In genomic region chr11:22965503-22965902, GRCm38 (mm10) we compare ENCODE assay signal across 9 mouse cellular contexts. TPM values are rescaled to one million over a fixed set of nuclear protein-coding genes. Genes with fewer than 3 reads are reported as not detected.
A peak's percentile ranks its signal among the peaks of the same experiment; 100 is the strongest.
DNase-seq lines count a peak whose midpoint lies in the region; ATAC-seq and TF ChIP-seq lines count a peak whose summit lies in the region.
"Had no signal": no experiment of that assay in that cellular context is flagged by ENCODE, and none has a peak within 500 bp of the region (broad histone marks: within the 10 kb centered on the region; RNA-seq: fewer than 3 reads in every experiment).

No protein-coding gene starts in this region.

- H3K4me3 ChIP-seq in kidney, postnatal 0 days (replicated peaks; ENCODE audit: low read depth, low read length), result no peak overlapping the region
- H3K4me3 ChIP-seq in neural tube, embryonic 15.5 days (replicated peaks), result no peak overlapping the region

- H3K4me2 ChIP-seq in kidney, postnatal 0 days (ENCODE audit: low read length), result no peak overlapping the region
- no peak overlapping the region for H3K4me2 ChIP-seq in neural tube, embryonic 15.5 days

- no peak overlapping the region for H3K9ac ChIP-seq in kidney, postnatal 0 days (ENCODE audit: low read depth, low read length)
- H3K9ac ChIP-seq in neural tube, embryonic 15.5 days (replicated peaks), result no peak overlapping the region

- no peak overlapping the region for H3K27ac ChIP-seq in kidney, postnatal 0 days
- no peak overlapping the region for H3K27ac ChIP-seq in neural tube, embryonic 15.5 days (replicated peaks)
- H3K27ac ChIP-seq: macrophage had no signal

- peak; percentile 26 for DNase-seq in kidney, postnatal 0 days (ENCODE audit: low spot score)
- no peak for DNase-seq in kidney, adult 18-20 months
- DNase-seq in 3134 (ENCODE audit: extremely low read depth, insufficient read length, low spot score), result peak; percentile 75
- peak; percentile 36 for DNase-seq in CD4-positive helper T cell, adult 2 months (ENCODE audit: low read depth, low spot score)
- DNase-seq in adrenal gland, postnatal 14 days, result peak; percentile 83
- no peak for DNase-seq in gastrocnemius, adult 18-20 months (ENCODE audit: low spot score)
- DNase-seq: embryo, embryonic 11 days had no signal

- no peaks in the 10 kb centered on the region for H3K27me3 ChIP-seq in kidney, postnatal 0 days (ENCODE audit: insufficient read depth, low read length)
- no peaks in the 10 kb centered on the region for H3K27me3 ChIP-seq in neural tube, embryonic 15.5 days (replicated peaks)

- ATAC-seq in kidney, postnatal 0 days (replicated peaks; ENCODE audit: low FRiP score, low read depth), result no peak
- ATAC-seq in neural tube, embryonic 15.5 days (ENCODE audit: low FRiP score), result no peak

- peak; percentile 59 for TF ChIP-seq CTCF in kidney, postnatal 0 days (IDR thresholded peaks at IDR 0.05; ENCODE audit: low read depth)

- H3K4me1 ChIP-seq in kidney, postnatal 0 days (replicated peaks; ENCODE audit: insufficient read depth, low read length), result no peaks in the 10 kb centered on the region
- no peaks in the 10 kb centered on the region for H3K4me1 ChIP-seq in neural tube, embryonic 15.5 days

- no peaks in the 10 kb centered on the region for H3K9me3 ChIP-seq in kidney, postnatal 0 days (replicated peaks; ENCODE audit: low read length)
- H3K9me3 ChIP-seq in neural tube, embryonic 15.5 days (replicated peaks), result peaks cover 4% of the 10 kb centered on the region; the same call in 1 of the 2 replicates

- no peaks in the 10 kb centered on the region for H3K36me3 ChIP-seq in kidney, postnatal 0 days (ENCODE audit: insufficient read depth, low read length)
- 0 out of 2 replicates have a peak, but pooled peaks cover 3% of the 10 kb centered on the region for H3K36me3 ChIP-seq in neural tube, embryonic 15.5 days

- WGBS in kidney, postnatal 0 days, result 63% methylated on average over 4 of the region's 4 CpGs
- WGBS in neural tube, embryonic 15.5 days, result 85% methylated on average over 4 of the region's 4 CpGs

RNA-seq across cellular contexts. Expression of gene Zrsr1, which starts 6.3 kb away (rescaled TPM):
- 3.4 and 3.7 TPM in 2 replicates for polyA plus RNA-seq in kidney, postnatal 0 days (2015; fragmentation: Nextera tagmentation; extraction: Ambion mirVana)
- 25.6 and 28.3 TPM in 2 replicates for total RNA-seq in adrenal gland, postnatal 14 days (2021)
- 9.5 and 9.7 TPM in 2 replicates for polyA plus RNA-seq in neural tube, embryonic 15.5 days (2015; fragmentation: Nextera tagmentation; extraction: Ambion mirVana)
- 10 to 100 TPM; 21.1 to 25.0 TPM for total RNA-seq in gastrocnemius, adult 18-20 months (2021)

RNA-seq across cellular contexts. Expression of gene Gm28048, which starts 16.4 kb away (rescaled TPM):
- 34.8 and 36.5 TPM in 2 replicates for polyA plus RNA-seq in kidney, postnatal 0 days (2015; fragmentation: Nextera tagmentation; extraction: Ambion mirVana)
- 27.5 and 33.1 TPM in 2 replicates for total RNA-seq in adrenal gland, postnatal 14 days (2021)
- 4.3 and 8.4 TPM in 2 replicates for polyA plus RNA-seq in neural tube, embryonic 15.5 days (2015; fragmentation: Nextera tagmentation; extraction: Ambion mirVana)
- 1 to 10 TPM; 1.7 to 2.3 TPM for total RNA-seq in gastrocnemius, adult 18-20 months (2021)

RNA-seq across cellular contexts. Expression of gene Commd1, which starts 16.7 kb away (rescaled TPM):
- 390 and 427 TPM in 2 replicates for polyA plus RNA-seq in kidney, postnatal 0 days (2015; fragmentation: Nextera tagmentation; extraction: Ambion mirVana)
- total RNA-seq in adrenal gland, postnatal 14 days (2021), result 102 and 105 TPM in 2 replicates
- polyA plus RNA-seq in neural tube, embryonic 15.5 days (2015; fragmentation: Nextera tagmentation; extraction: Ambion mirVana), result 243 and 255 TPM in 2 replicates
- 100 to 1,000 TPM in 1 of 2 experiments, 10 to 100 TPM in 1; 93.4 to 109 TPM for total RNA-seq in gastrocnemius, adult 18-20 months (2021)

RNA-seq across cellular contexts. Expression of gene Cct4, which starts 24.8 kb away (rescaled TPM):
- polyA plus RNA-seq in kidney, postnatal 0 days (2015; fragmentation: Nextera tagmentation; extraction: Ambion mirVana), result 223 and 238 TPM in 2 replicates
- total RNA-seq in adrenal gland, postnatal 14 days (2021), result 210 and 212 TPM in 2 replicates
- 261 and 275 TPM in 2 replicates for polyA plus RNA-seq in neural tube, embryonic 15.5 days (2015; fragmentation: Nextera tagmentation; extraction: Ambion mirVana)
- total RNA-seq in gastrocnemius, adult 18-20 months (2021), result 100 to 1,000 TPM; 104 to 105 TPM

RNA-seq across cellular contexts. Expression of gene Fam161a, which starts 41.8 kb away (rescaled TPM):
- 4.0 and 4.3 TPM in 2 replicates for polyA plus RNA-seq in kidney, postnatal 0 days (2015; fragmentation: Nextera tagmentation; extraction: Ambion mirVana)
- total RNA-seq in adrenal gland, postnatal 14 days (2021), result 40.7 and 45.5 TPM in 2 replicates
- 3.2 and 5.3 TPM in 2 replicates for polyA plus RNA-seq in neural tube, embryonic 15.5 days (2015; fragmentation: Nextera tagmentation; extraction: Ambion mirVana)
- 1 to 10 TPM; 4.2 to 5.1 TPM for total RNA-seq in gastrocnemius, adult 18-20 months (2021)

Comparison
In these comparisons a context has a peak if more than half of its experiments do, and no peak if none do; other contexts are left out.
1. DNase-seq: peak in kidney, postnatal 0 days (single experiment), 3134 (single experiment), CD4-positive helper T cell, adult 2 months (single experiment) and adrenal gland, postnatal 14 days (single experiment); none in kidney, adult 18-20 months (single experiment) and gastrocnemius, adult 18-20 months (single experiment).